Mouse (Mus musculus): ENCODE results near the gene Cstf2. TPM values are rescaled to one million over a fixed set of nuclear protein-coding genes. Genes with fewer than 3 reads are reported as not detected.

Gene Cstf2
- polyA plus RNA-seq, 1 experiment from 2014 or later, result 67.0 TPM

DNA sequence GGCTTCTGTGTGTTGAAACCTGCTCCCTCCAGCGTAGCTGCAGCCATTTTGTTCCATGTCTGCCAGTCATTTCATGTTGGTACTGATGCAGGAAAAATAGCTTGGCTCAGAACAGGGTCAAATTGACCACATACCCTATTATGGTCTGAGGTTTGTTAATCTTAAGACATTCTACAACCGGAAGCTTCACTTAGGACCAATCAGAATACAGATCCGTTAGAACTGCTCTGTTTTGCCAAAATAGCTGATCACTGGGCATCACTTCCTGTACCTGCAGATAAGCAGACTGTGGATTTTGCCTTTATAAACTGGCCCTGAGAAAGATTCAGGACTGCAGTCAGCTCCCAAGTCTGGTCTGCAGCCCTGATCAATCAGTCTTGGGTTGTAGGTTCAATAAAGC, 69.6 kb downstream of the Cstf2 start:
- Histone ChIP-seq H3K27me3 (replicated peaks) (peaks cover 13% of the 10 kb centered on the region; the same call in 1 of the 2 replicates), H3K4me3 (replicated peaks) (no peak overlapping the region), H3K9me3 (replicated peaks) (no peaks in the 10 kb centered on the region), H3K4me1 (no peaks in the 10 kb centered on the region), H3K9ac (replicated peaks) (no peak overlapping the region), H3K36me3 (no peaks in the 10 kb centered on the region), H3K4me2 (no peak overlapping the region), H3K27ac (replicated peaks) (no peak overlapping the region)
- 83% methylated on average over 3 of the region's 3 CpGs for WGBS
- no peak for ATAC-seq (ENCODE audit: low FRiP score)

DNA sequence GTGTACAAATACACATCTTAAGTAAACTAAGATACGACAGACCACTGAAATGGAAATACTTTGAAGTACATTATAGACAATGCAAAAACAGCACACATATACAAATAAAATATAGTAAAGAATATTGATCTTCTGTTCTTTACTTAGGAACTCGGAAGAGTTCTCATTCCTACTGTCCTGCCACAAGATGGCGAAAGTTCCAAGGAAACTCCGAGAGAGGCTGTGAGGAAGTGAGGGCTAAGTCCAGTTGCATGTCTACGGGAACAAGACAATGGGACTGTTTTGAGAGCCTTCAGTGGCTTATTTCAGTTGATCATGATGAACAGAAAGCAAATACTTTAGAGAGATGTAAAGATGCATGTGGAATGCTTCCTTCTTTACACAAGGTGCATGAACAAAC, 73.3 kb downstream of the Cstf2 start:
- no peak overlapping the region for H3K4me2 ChIP-seq
- no peak overlapping the region for H3K4me3 ChIP-seq (replicated peaks)
- H3K9me3 ChIP-seq (replicated peaks), result no peaks in the 10 kb centered on the region
- WGBS, result 32% methylated on average over 5 of the region's 5 CpGs
- ATAC-seq (ENCODE audit: low FRiP score), result no peak
- 0 out of 2 replicates have a peak, but pooled peaks cover 8% of the 10 kb centered on the region for H3K27me3 ChIP-seq (replicated peaks)
- H3K36me3 ChIP-seq, result no peaks in the 10 kb centered on the region
- no peak overlapping the region for H3K9ac ChIP-seq (replicated peaks)
- no peak overlapping the region for H3K27ac ChIP-seq (replicated peaks)
- no peaks in the 10 kb centered on the region for H3K4me1 ChIP-seq

DNA sequence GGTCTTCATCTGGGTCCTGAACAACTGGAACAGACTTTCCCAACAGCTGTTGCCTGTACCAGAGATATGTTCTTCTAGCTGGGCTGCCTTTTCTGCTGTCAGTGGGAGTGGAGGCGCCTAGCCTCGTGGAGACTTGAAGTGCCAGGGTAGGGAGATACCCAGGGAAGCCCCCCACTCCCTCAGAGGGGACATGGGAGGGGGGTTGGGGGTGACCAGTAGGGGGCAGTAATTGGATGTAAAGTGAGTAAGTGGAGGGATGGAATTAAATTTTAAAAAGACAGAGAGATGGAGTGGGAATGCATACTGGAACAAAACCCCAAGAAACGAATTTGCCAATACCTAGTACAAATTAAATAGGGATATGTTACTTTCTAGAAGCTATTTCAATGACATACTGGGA, 74.8 kb downstream of the Cstf2 start:
- WGBS, result 53% methylated on average over 3 of the region's 3 CpGs
- H3K4me2 ChIP-seq, result no peak overlapping the region
- no peaks in the 10 kb centered on the region for H3K4me1 ChIP-seq
- no peak for ATAC-seq (ENCODE audit: low FRiP score)
- no peaks in the 10 kb centered on the region for H3K36me3 ChIP-seq
- no peak overlapping the region for H3K27ac ChIP-seq (replicated peaks)
- H3K9ac ChIP-seq (replicated peaks), result no peak overlapping the region
- 0 out of 2 replicates have a peak, but pooled peaks cover 4% of the 10 kb centered on the region for H3K27me3 ChIP-seq (replicated peaks)
- no peak overlapping the region for H3K4me3 ChIP-seq (replicated peaks)
- H3K9me3 ChIP-seq (replicated peaks), result no peaks in the 10 kb centered on the region

Small RNA genes within 50 kb of the gene (microRNA-seq; reads per million reads assigned to microRNA genes)
- not detected for gene Mir3112

Other genes starting within 250 kb of the Cstf2 start
- gene Tnmd, start 208.2 kb upstream of the Cstf2 start, polyA plus RNA-seq (2015; fragmentation: Nextera tagmentation; extraction: Ambion mirVana), result 3.7 and 4.6 TPM in 2 replicates
- 233 and 273 TPM in 2 replicates for gene Tspan6, start 160.8 kb upstream of the Cstf2 start, polyA plus RNA-seq (2015; fragmentation: Nextera tagmentation; extraction: Ambion mirVana)
- gene Srpx2, start 150.8 kb upstream of the Cstf2 start, polyA plus RNA-seq (2015; fragmentation: Nextera tagmentation; extraction: Ambion mirVana), result 1.4 and 2.3 TPM in 2 replicates
- gene Sytl4, start 77.4 kb upstream of the Cstf2 start, polyA plus RNA-seq (2015; fragmentation: Nextera tagmentation; extraction: Ambion mirVana), result 1.0 and 1.1 TPM in 2 replicates
- gene Xkrx, start 102.9 kb downstream of the Cstf2 start, polyA plus RNA-seq (2015; fragmentation: Nextera tagmentation; extraction: Ambion mirVana), result 1.1 and 1.2 TPM in 2 replicates
- gene Arl13a, start 128.3 kb downstream of the Cstf2 start, polyA plus RNA-seq (2015; fragmentation: Nextera tagmentation; extraction: Ambion mirVana), result not detected in 2 replicates
- gene Nox1, start 162.8 kb downstream of the Cstf2 start, polyA plus RNA-seq (2015; fragmentation: Nextera tagmentation; extraction: Ambion mirVana), result 0.26 and 0.32 TPM in 2 replicates
- gene Trmt2b, start 217.8 kb downstream of the Cstf2 start, polyA plus RNA-seq (2015; fragmentation: Nextera tagmentation; extraction: Ambion mirVana), result 7.1 and 10.6 TPM in 2 replicates
- 104 and 132 TPM in 2 replicates for gene Tmem35a, start 236.0 kb downstream of the Cstf2 start, polyA plus RNA-seq (2015; fragmentation: Nextera tagmentation; extraction: Ambion mirVana)
- gene Cenpi, start 248.9 kb downstream of the Cstf2 start, polyA plus RNA-seq (2015; fragmentation: Nextera tagmentation; extraction: Ambion mirVana), result 5.9 and 11.3 TPM in 2 replicates